Mouse (Mus musculus): ENCODE measurements around the gene Trem1. TPM values are rescaled to one million over a fixed set of nuclear protein-coding genes. Genes with fewer than 3 reads are reported as not detected.

The Trem1 gene
- polyA plus RNA-seq, 1 experiment = 0.33 TPM

- H3K27ac ChIP-seq (ENCODE audit: insufficient read depth, low read length) = no peak overlapping the region
- H3K4me3 ChIP-seq (ENCODE audit: insufficient read depth, low read length) = no peak overlapping the region
- H3K4me1 ChIP-seq (ENCODE audit: control insufficient read depth, insufficient read depth, low read length) = no peaks in the 10 kb centered on the region
- no peak for TF ChIP-seq CTCF (IDR thresholded peaks at IDR 0.05; ENCODE audit: borderline replicate concordance, insufficient read depth, low read length)
- TF ChIP-seq POLR2A (IDR thresholded peaks at IDR 0.05; ENCODE audit: low read depth, low read length) = no peak
Observed at GRCm38 (mm10) chr17:48266138-48266537, 33.6 kb downstream of the Trem1 start.

- Histone ChIP-seq H3K4me3 (ENCODE audit: insufficient read depth, low read length) (no peak overlapping the region), H3K4me1 (ENCODE audit: control insufficient read depth, insufficient read depth, low read length) (no peaks in the 10 kb centered on the region), H3K27ac (ENCODE audit: insufficient read depth, low read length) (no peak overlapping the region)
- TF ChIP-seq CTCF (IDR thresholded peaks at IDR 0.05; ENCODE audit: borderline replicate concordance, insufficient read depth, low read length) (no peak), POLR2A (IDR thresholded peaks at IDR 0.05; ENCODE audit: low read depth, low read length) (no peak)
Observed at GRCm38 (mm10) chr17:48266610-48267304, 34.2 kb downstream of the Trem1 start.

GRCm38 (mm10) chr17:48267591-48267990 lies 35.0 kb downstream of the Trem1 start:
- TF ChIP-seq CTCF (IDR thresholded peaks at IDR 0.05; ENCODE audit: borderline replicate concordance, insufficient read depth, low read length) (no peak), POLR2A (IDR thresholded peaks at IDR 0.05; ENCODE audit: low read depth, low read length) (no peak)
- H3K4me1 ChIP-seq (ENCODE audit: control insufficient read depth, insufficient read depth, low read length) = no peaks in the 10 kb centered on the region
- no peak overlapping the region for H3K4me3 ChIP-seq (ENCODE audit: insufficient read depth, low read length)
- H3K27ac ChIP-seq (ENCODE audit: insufficient read depth, low read length) = no peak overlapping the region

GRCm38 (mm10) chr17:48268276-48268675 lies 35.7 kb downstream of the Trem1 start:
- TF ChIP-seq POLR2A (IDR thresholded peaks at IDR 0.05; ENCODE audit: low read depth, low read length) = no peak
- TF ChIP-seq CTCF (IDR thresholded peaks at IDR 0.05; ENCODE audit: borderline replicate concordance, insufficient read depth, low read length) = no peak
- no peak overlapping the region for H3K4me3 ChIP-seq (ENCODE audit: insufficient read depth, low read length)
- H3K27ac ChIP-seq (ENCODE audit: insufficient read depth, low read length) = no peak overlapping the region
- no peaks in the 10 kb centered on the region for H3K4me1 ChIP-seq (ENCODE audit: control insufficient read depth, insufficient read depth, low read length)

GRCm38 (mm10) chr17:48269833-48270232 lies 37.3 kb downstream of the Trem1 start:
- TF ChIP-seq CTCF (IDR thresholded peaks at IDR 0.05; ENCODE audit: borderline replicate concordance, insufficient read depth, low read length) = no peak
- no peak for TF ChIP-seq POLR2A (IDR thresholded peaks at IDR 0.05; ENCODE audit: low read depth, low read length)
- Histone ChIP-seq H3K4me1 (ENCODE audit: control insufficient read depth, insufficient read depth, low read length) (no peaks in the 10 kb centered on the region), H3K4me3 (ENCODE audit: insufficient read depth, low read length) (no peak overlapping the region), H3K27ac (ENCODE audit: insufficient read depth, low read length) (no peak overlapping the region)

- TF ChIP-seq CTCF (IDR thresholded peaks at IDR 0.05; ENCODE audit: borderline replicate concordance, insufficient read depth, low read length) = no peak
- no peak for TF ChIP-seq POLR2A (IDR thresholded peaks at IDR 0.05; ENCODE audit: low read depth, low read length)
- no peak overlapping the region for H3K27ac ChIP-seq (ENCODE audit: insufficient read depth, low read length)
- no peaks in the 10 kb centered on the region for H3K4me1 ChIP-seq (ENCODE audit: control insufficient read depth, insufficient read depth, low read length)
- H3K4me3 ChIP-seq (ENCODE audit: insufficient read depth, low read length) = no peak overlapping the region
Observed at GRCm38 (mm10) chr17:48272158-48272557, 39.6 kb downstream of the Trem1 start.

GRCm38 (mm10) chr17:48272598-48272997 lies 40.0 kb downstream of the Trem1 start:
- no peak overlapping the region for H3K27ac ChIP-seq (ENCODE audit: insufficient read depth, low read length)
- no peak overlapping the region for H3K4me3 ChIP-seq (ENCODE audit: insufficient read depth, low read length)
- H3K4me1 ChIP-seq (ENCODE audit: control insufficient read depth, insufficient read depth, low read length) = no peaks in the 10 kb centered on the region
- TF ChIP-seq CTCF (IDR thresholded peaks at IDR 0.05; ENCODE audit: borderline replicate concordance, insufficient read depth, low read length) (no peak), POLR2A (IDR thresholded peaks at IDR 0.05; ENCODE audit: low read depth, low read length) (no peak)

GRCm38 (mm10) chr17:48274098-48274497 lies 41.5 kb downstream of the Trem1 start:
- Histone ChIP-seq H3K4me3 (ENCODE audit: insufficient read depth, low read length) (no peak overlapping the region), H3K4me1 (ENCODE audit: control insufficient read depth, insufficient read depth, low read length) (no peaks in the 10 kb centered on the region), H3K27ac (ENCODE audit: insufficient read depth, low read length) (no peak overlapping the region)
- TF ChIP-seq POLR2A (IDR thresholded peaks at IDR 0.05; ENCODE audit: low read depth, low read length) = no peak
- no peak for TF ChIP-seq CTCF (IDR thresholded peaks at IDR 0.05; ENCODE audit: borderline replicate concordance, insufficient read depth, low read length)

- Histone ChIP-seq H3K4me3 (ENCODE audit: insufficient read depth, low read length) (no peak overlapping the region), H3K27ac (ENCODE audit: insufficient read depth, low read length) (no peak overlapping the region), H3K4me1 (ENCODE audit: control insufficient read depth, insufficient read depth, low read length) (no peaks in the 10 kb centered on the region)
- TF ChIP-seq CTCF (IDR thresholded peaks at IDR 0.05; ENCODE audit: borderline replicate concordance, insufficient read depth, low read length) = peak; percentile 39; the same call in 1 of the 2 replicates
- no peak for TF ChIP-seq POLR2A (IDR thresholded peaks at IDR 0.05; ENCODE audit: low read depth, low read length)
Observed at GRCm38 (mm10) chr17:48274885-48275284, 42.3 kb downstream of the Trem1 start.

GRCm38 (mm10) chr17:48275736-48276135 lies 43.2 kb downstream of the Trem1 start:
- Histone ChIP-seq H3K4me1 (ENCODE audit: control insufficient read depth, insufficient read depth, low read length) (no peaks in the 10 kb centered on the region), H3K27ac (ENCODE audit: insufficient read depth, low read length) (no peak overlapping the region), H3K4me3 (ENCODE audit: insufficient read depth, low read length) (no peak overlapping the region)
- TF ChIP-seq POLR2A (IDR thresholded peaks at IDR 0.05; ENCODE audit: low read depth, low read length) (no peak), CTCF (IDR thresholded peaks at IDR 0.05; ENCODE audit: borderline replicate concordance, insufficient read depth, low read length) (no peak)

Measured in embryonic fibroblast, embryonic 13.5 days (primary cell).